7 mouse cellular contexts compared by ENCODE assay signal in the genomic region with DNA sequence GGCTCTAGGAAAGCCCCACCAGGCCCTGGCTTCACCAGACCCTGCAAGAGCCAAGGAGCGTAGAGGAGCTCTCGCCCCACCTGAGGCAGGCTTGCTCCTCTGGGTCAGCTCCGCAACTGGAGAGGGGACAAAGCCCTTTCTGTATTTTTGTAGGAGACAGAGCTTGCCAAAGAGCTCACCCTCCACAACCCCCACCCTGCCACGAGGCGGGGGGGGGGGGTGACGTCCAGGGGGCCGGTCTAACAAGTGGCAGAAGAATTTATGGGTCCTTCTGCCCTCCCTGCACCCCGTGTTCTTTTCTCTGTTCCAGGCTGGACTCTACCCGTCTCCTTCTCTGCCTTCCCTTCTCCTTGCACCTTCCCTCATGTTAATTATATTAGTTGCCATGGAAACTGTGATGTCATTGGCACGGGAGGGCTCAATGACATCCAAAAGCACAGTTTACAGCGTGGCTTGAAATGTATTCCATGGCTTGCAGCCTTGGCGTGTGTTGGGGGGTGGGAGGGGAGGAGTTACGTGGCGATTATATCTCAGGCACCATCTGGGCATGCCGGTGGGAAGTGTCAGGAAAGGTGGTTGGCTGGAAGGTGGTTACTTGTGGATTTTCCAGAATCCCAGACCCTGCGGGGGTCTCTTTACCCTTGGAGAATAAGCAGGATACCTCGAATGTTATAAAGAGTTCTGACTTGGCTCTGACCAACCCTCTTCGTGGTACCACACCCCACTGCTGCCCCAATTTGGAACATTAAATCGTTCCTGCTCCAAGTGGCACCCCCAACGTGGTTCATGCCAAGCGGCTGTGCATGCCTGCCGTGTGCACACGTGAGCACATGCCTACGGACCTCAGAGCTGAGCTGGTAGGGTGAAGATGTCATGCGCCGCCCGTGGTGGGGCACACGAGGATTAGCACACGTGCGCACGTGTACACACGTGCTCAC.
DNase-seq lines count a peak whose midpoint lies in the region; ATAC-seq and TF ChIP-seq lines count a peak whose summit lies in the region.

No protein-coding gene starts in this region.

- H3K9ac ChIP-seq in kidney, postnatal 0 days (ENCODE audit: low read depth, low read length) = no peak overlapping the region
- H3K9ac ChIP-seq in limb, embryonic 14.5 days (ENCODE audit: low read depth, low read length, severe bottlenecking) = peak overlapping the region; percentile 47

- peaks cover 15% of the 10 kb centered on the region; the same call in 1 of the 2 replicates for H3K4me1 ChIP-seq in kidney, postnatal 0 days (replicated peaks; ENCODE audit: insufficient read depth, low read length)
- peaks cover 23% of the 10 kb centered on the region for H3K4me1 ChIP-seq in limb, embryonic 14.5 days (ENCODE audit: control insufficient read depth, insufficient read depth, low read length)

- no peak overlapping the region for H3K27ac ChIP-seq in kidney, postnatal 0 days
- peak overlapping the region; percentile 83 for H3K27ac ChIP-seq in limb, embryonic 14.5 days (replicated peaks; ENCODE audit: low read depth, low read length)

- 47% methylated on average over 32 of the region's 32 CpGs for WGBS in kidney, postnatal 0 days
- WGBS in limb, embryonic 14.5 days = 32% methylated on average over 29 of the region's 32 CpGs

- 0 out of 2 replicates have a peak, but pooled peaks have one; percentile 22 for ATAC-seq in cerebellum, adult (ENCODE audit: insufficient number of reproducible peaks, low FRiP score, low TSS enrichment)
- peak; percentile 53 for ATAC-seq in common myeloid progenitor, adult 5-6 weeks (replicated peaks; ENCODE audit: low read depth, poor library complexity, severe bottlenecking)
- ATAC-seq in kidney, postnatal 0 days (replicated peaks; ENCODE audit: low FRiP score, low read depth) = peak; percentile 42; the same call in 1 of the 2 replicates
- ATAC-seq in limb, embryonic 14.5 days (ENCODE audit: low FRiP score, low read depth) = peak; percentile 86

- no peaks in the 10 kb centered on the region for H3K9me3 ChIP-seq in kidney, postnatal 0 days (replicated peaks; ENCODE audit: low read length)
- no peaks in the 10 kb centered on the region for H3K9me3 ChIP-seq in limb, embryonic 14.5 days (ENCODE audit: control insufficient read depth, low read length)

- TF ChIP-seq CTCF in kidney, postnatal 0 days (IDR thresholded peaks at IDR 0.05; ENCODE audit: low read depth) = no peak

- H3K4me3 ChIP-seq in kidney, postnatal 0 days (replicated peaks; ENCODE audit: low read depth, low read length) = no peak overlapping the region
- H3K4me3 ChIP-seq in limb, embryonic 14.5 days (replicated peaks; ENCODE audit: low read length) = peak overlapping the region; percentile 24

- no peaks in the 10 kb centered on the region for H3K27me3 ChIP-seq in kidney, postnatal 0 days (ENCODE audit: insufficient read depth, low read length)
- no peaks in the 10 kb centered on the region for H3K27me3 ChIP-seq in limb, embryonic 14.5 days (ENCODE audit: control insufficient read depth, insufficient read depth, low read length)

- no peak for TF ChIP-seq POLR2A in limb, embryonic 14.5 days (IDR thresholded peaks at IDR 0.05; ENCODE audit: borderline replicate concordance, extremely low read depth, insufficient read depth, insufficient read length)

- peak; percentile 78 to 87 for DNase-seq in frontal cortex, postnatal 36 days (ENCODE audit: low spot score in 2 of 2)
- peak; percentile 82 for DNase-seq in kidney, postnatal 0 days (ENCODE audit: low spot score)
- peak; percentile 79 for DNase-seq in limb, embryonic 14.5 days (ENCODE audit: low spot score)
- peak; percentile 89 for DNase-seq in retina, postnatal 1 day
- no peak for DNase-seq in spleen, postnatal 36 days (ENCODE audit: low spot score in 2 of 2)

- no peaks in the 10 kb centered on the region for H3K36me3 ChIP-seq in kidney, postnatal 0 days (ENCODE audit: insufficient read depth, low read length)
- H3K36me3 ChIP-seq in limb, embryonic 14.5 days (ENCODE audit: control insufficient read depth, insufficient read depth, low read length) = no peaks in the 10 kb centered on the region

- H3K4me2 ChIP-seq in kidney, postnatal 0 days (ENCODE audit: low read length) = peak overlapping the region; percentile 21; the same call in 1 of the 2 replicates
- H3K4me2 ChIP-seq in limb, embryonic 14.5 days (replicated peaks; ENCODE audit: low read depth, low read length, severe bottlenecking) = peak overlapping the region; percentile 56

Comparison
In these comparisons a context has a peak if more than half of its experiments do, and no peak if none do; other contexts are left out.
1. ATAC-seq: peak in every context shown above with its lines; median percentile 86 in limb, embryonic 14.5 days; 53 in common myeloid progenitor, adult 5-6 weeks; 42 in kidney, postnatal 0 days; 22 in cerebellum, adult.
2. DNase-seq: peak in frontal cortex, postnatal 36 days (2 of 2), kidney, postnatal 0 days (single experiment), limb, embryonic 14.5 days (single experiment) and retina, postnatal 1 day (single experiment); none in spleen, postnatal 36 days (0 of 2).